Mouse (Mus musculus): ENCODE data around the gene Prap1.

The Prap1 gene

DNA sequence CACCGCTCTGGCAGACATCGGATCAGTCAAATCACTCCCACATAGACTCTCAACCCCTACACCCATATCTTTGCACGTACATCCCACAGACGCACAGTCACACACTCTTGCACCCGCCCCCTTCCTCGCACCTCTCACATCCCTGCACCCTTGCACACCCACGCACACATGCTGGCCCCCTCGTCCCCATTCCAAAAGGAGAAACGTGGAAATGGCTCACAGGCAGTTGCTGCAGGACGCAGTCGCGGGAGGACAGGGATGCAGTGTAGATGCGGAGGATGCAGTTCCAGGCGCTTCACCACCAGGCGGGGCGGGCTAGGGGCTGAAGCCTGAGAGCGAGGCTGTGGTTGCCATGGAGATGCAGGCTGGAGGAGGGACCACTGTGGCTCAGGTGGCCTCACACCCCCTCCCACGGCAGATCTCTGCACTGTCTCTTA, 10.9 kb upstream of the Prap1 start, which contains the start of gene Caly:
Caly (minus strand) TSS at position 307 of the 437 bp plus-strand sequence.
- 2% methylated on average over 18 of the region's 18 CpGs for WGBS

GRCm38 (mm10) chr7:140090601-140091000, 2.6 kb upstream of the Prap1 start:
- WGBS, result 82% methylated on average over 10 of the region's 10 CpGs

- 76% methylated on average over 5 of the region's 5 CpGs for WGBS
These were observed 1.8 kb downstream of the Prap1 start for GRCm38 (mm10) chr7:140094954-140095353.

- WGBS, result 30% methylated on average over 1 of the region's 1 CpGs
These were observed 2.4 kb downstream of the Prap1 start for GRCm38 (mm10) chr7:140095556-140095955.

- 83% methylated on average over 1 of the region's 1 CpGs for WGBS
These were observed 5.3 kb downstream of the Prap1 start for GRCm38 (mm10) chr7:140098466-140098865.

GRCm38 (mm10) chr7:140101498-140101897, 8.3 kb downstream of the Prap1 start:
- 51% methylated on average over 10 of the region's 10 CpGs for WGBS

- WGBS, result 1% methylated on average over 30 of the region's 30 CpGs
These were observed 9.0 kb downstream of the Prap1 start, which contains the start of gene Fuom for GRCm38 (mm10) chr7:140101993-140102860. Gene Fuom (minus strand): TSS chr7:140102441.

- WGBS, result 85% methylated on average over 4 of the region's 4 CpGs
These were observed 10.8 kb downstream of the Prap1 start for GRCm38 (mm10) chr7:140104009-140104408.

DNA sequence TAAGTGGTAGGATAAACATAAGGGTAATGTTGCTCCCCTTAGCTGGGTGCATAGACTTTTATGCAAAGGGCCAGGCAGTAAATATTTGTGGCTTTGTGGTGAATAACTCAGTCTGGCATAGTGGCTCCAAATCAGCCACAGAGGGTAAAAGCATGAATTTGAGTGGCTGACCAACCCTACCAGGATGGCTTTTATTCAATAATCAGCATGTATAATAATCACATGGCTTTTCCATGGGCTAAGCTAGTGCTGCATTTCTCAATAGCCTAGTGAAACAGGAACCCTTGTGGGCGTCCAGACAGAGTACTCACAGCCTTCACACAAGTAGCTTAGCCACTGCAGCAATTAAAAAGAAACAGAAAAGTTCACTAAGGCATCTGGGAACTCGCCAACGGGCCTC, 18.7 kb downstream of the Prap1 start:
- 66% methylated on average over 3 of the region's 3 CpGs for WGBS

DNA sequence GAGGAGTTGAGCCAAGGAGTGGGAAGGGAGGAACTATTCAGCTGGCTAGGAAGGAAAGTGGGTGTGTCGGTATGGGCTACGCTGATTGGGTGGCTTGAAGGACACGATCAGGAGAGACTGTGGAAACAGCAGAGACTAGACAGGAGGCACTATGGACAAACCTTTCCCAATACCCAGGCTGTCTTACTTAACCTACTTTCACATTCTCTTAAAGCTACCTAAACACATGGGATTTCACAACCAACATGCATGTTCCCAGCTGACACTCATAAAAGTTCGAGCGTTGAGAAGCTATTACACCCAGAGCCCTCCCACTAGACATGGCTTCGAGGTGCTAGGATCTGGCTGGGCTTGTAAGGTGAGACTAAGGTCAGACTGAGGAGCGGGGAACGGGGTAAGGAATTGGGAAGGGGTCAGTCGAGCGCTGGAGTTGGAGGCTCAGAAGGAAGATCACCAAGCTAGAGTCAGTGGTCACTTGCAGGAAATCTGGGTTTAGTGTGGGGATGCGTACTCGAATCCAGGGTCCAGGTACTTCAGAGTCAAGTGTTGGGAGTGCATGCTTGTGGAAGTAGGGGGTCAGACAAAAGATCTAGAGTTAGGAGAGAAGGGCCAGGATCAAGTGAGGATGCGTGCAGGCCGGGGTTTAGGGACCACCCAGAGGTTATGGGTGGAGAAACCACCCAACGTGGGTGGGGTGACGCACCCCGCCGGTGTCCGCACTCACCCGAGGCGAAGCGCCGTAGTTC, 22.6 kb downstream of the Prap1 start, which contains the start of gene Paox:
Paox (plus strand) TSS at position 217 of the 746 bp plus-strand sequence.
- under 1% methylated on average over 23 of the region's 23 CpGs for WGBS

GRCm38 (mm10) chr7:140116329-140117054, 23.3 kb downstream of the Prap1 start, which contains the start of gene Echs1:
Gene Echs1 (minus strand): TSS chr7:140116476.
- 3% methylated on average over 28 of the region's 28 CpGs for WGBS

GRCm38 (mm10) chr7:140120484-140120883, 27.3 kb downstream of the Prap1 start:
- 94% methylated on average over 2 of the region's 2 CpGs for WGBS

GRCm38 (mm10) chr7:140121338-140121910, 28.2 kb downstream of the Prap1 start:
- WGBS, result 75% methylated on average over 13 of the region's 13 CpGs

- 52% methylated on average over 4 of the region's 4 CpGs for WGBS
These were observed 29.6 kb downstream of the Prap1 start for GRCm38 (mm10) chr7:140122765-140123164.

DNA sequence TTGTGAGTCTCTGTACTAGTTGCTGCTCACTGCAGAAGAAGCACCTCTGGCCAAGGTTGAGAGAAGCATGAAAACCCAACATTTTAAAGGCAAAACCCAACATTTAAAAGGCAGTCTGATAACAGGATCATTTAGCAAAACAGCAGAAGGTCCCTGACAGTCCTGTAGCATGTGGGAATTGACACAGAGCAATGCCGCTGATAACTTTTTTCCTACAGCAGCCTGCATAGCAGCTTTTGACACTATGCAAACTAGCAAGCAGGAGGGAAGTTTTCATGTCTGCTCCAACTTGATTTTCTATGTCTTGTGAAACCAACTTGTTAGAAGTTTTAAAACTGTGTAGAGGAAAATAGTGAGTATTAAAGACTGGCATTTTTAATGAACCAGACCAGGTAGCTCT, 31.2 kb downstream of the Prap1 start:
- WGBS, result 84% methylated on average over 1 of the region's 1 CpGs

DNA sequence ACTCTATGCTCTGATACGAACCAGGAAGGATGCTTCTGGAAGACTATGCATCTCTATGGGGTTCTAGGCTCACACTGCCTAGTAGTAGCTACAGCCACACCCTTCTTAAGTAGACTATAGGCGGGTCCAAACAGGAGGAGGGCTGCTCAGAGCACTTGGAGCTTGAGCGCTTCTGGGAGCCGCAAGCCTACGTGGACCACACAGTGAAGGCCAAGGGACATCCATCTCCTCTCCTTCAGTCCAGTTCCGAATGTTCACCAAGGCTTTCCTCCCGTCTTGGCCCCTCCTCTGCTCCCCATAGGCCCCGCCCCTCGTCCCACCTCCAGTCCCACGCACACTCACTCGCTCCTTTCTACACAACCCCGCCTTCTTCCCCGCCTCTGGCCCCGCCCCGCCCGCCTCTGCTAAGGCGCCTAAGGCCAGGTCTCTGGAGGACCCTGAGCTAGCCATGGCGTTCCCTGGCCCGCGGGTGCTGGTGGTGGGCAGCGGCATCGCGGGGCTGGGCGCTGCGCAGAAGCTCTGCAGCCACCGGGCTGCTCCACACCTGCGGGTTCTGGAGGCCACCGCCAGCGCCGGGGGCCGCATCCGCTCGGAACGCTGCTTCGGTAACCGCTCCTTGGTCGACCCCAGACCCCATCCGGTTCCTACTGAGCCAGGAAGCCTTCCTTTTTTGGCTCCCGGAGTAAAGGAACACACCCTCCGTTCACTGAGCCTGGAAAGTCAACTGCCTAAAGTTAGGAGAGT, 32.3 kb downstream of the Prap1 start:
- under 1% methylated on average over 40 of the region's 40 CpGs for WGBS

DNA sequence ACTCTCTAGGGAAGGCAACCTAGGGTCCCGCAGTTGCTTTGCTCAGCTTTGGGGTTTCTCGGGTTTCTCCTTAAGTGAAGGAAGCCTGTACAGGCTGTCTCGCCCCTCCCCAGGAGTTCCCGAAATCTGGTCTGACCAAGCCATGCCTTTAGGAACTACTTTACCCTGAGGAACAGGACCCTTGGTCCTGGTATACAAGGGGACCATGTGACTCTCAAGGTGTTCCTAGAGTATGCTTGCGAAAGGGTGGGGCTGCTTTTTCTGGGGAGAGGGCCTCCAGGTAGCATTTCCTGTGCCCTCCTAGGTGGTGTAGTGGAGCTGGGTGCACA, 32.8 kb downstream of the Prap1 start:
- WGBS, result 11% methylated on average over 5 of the region's 5 CpGs

DNA sequence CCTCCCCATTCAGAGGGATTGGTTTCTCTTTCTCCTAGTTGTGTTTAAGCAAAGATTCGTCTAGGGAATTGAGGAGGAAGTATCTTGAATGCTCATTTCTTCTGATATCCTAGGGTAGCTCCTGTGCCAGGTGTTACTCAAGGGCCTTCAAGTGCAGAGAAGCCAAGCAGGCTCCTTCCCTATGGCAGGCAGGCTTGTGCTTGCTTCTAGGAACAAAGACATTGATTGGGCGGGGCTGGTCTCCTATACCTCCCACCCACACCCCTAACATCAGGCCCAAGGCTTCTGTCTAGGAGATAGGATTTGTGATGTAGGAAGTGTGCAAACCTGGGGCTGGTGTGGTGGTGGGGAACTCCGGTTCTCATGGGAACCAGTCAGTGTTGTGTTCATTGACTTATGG, 33.7 kb downstream of the Prap1 start:
- WGBS, result 84% methylated on average over 3 of the region's 3 CpGs

- WGBS, result 90% methylated on average over 2 of the region's 2 CpGs
These were observed 34.7 kb downstream of the Prap1 start for GRCm38 (mm10) chr7:140127911-140128310.

- WGBS, result 87% methylated on average over 7 of the region's 7 CpGs
These were observed 39.0 kb downstream of the Prap1 start for GRCm38 (mm10) chr7:140132184-140132583.

- WGBS, result 86% methylated on average over 7 of the region's 7 CpGs
These were observed 40.8 kb downstream of the Prap1 start for GRCm38 (mm10) chr7:140134033-140134432.
